In the genomic region with DNA sequence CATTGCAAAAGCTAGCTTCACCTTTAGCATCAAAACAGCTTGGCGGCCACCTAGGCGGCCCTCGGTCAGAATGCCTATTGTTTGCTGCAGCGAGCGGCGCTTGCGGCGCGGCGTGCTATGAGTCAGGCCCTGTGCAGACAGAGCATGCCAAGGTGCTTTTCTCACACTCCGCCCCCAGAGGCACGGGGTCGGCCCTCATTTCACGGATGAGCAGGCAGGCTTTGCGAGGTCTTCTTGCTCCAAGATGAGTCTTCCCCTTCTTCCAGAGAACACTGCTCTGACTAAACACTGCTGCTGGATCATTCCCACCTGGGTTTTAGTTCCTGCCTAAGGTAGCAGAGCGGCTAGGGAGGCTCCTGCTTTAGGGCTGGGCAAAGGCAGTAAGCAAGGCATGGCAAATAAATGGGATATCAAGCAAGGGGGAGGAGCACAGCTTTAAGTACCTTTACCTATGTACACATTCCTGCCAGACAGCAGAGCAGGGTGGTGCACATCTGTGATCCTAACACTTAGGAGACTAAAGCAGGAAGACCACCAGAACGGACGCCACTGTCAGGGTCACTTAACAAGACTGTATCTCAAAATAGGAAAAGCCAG, we compare ENCODE assay signal across 8 mouse cellular contexts. TPM values are rescaled to one million over a fixed set of nuclear protein-coding genes. Genes with fewer than 3 reads are reported as not detected.
DNase-seq lines count a peak whose midpoint lies in the region; ATAC-seq and TF ChIP-seq lines count a peak whose summit lies in the region.

No protein-coding gene starts in this region.

- peak; percentile 28; the same call in 1 of the 2 replicates for TF ChIP-seq POLR2A in embryonic fibroblast, embryonic 13.5 days (IDR thresholded peaks at IDR 0.05; ENCODE audit: low read depth, low read length)

- no peak for DNase-seq in frontal cortex, postnatal 25 days (ENCODE audit: low spot score in 2 of 2)
- DNase-seq in adrenal gland, postnatal 25 days, result peak; percentile 55
- peak; percentile 60 for DNase-seq in kidney, adult 11 months
- no peak for DNase-seq in T-cell, adult 2 months (ENCODE audit: low spot score)

- ATAC-seq in frontal cortex, adult (ENCODE audit: low TSS enrichment), result peak; percentile 50; the same call in 1 of the 2 replicates
- no peak for ATAC-seq in lung, embryonic 15.5 days (ENCODE audit: borderline replicate concordance, extremely low read depth, low FRiP score, low TSS enrichment)
- ATAC-seq in stomach, embryonic 16.5 days (ENCODE audit: insufficient read depth, low FRiP score), result peak; percentile 67; the same call in 1 of the 2 replicates

- no peak overlapping the region for H3K9ac ChIP-seq in lung, embryonic 15.5 days
- peak overlapping the region; percentile 33 for H3K9ac ChIP-seq in stomach, embryonic 16.5 days (ENCODE audit: low read length)

- no peaks in the 10 kb centered on the region for H3K36me3 ChIP-seq in lung, embryonic 15.5 days
- no peaks in the 10 kb centered on the region for H3K36me3 ChIP-seq in stomach, embryonic 16.5 days (ENCODE audit: control insufficient read depth, insufficient read depth, low read length)

- peaks cover 4% of the 10 kb centered on the region; the same call in 1 of the 2 replicates for H3K4me1 ChIP-seq in embryonic fibroblast, embryonic 13.5 days (ENCODE audit: control insufficient read depth, insufficient read depth, low read length)
- H3K4me1 ChIP-seq in lung, embryonic 15.5 days, result peaks cover 20% of the 10 kb centered on the region
- peaks cover 15% of the 10 kb centered on the region for H3K4me1 ChIP-seq in stomach, embryonic 16.5 days (ENCODE audit: control insufficient read depth, insufficient read depth, low read length)

- H3K9me3 ChIP-seq in lung, embryonic 15.5 days, result no peaks in the 10 kb centered on the region
- H3K9me3 ChIP-seq in stomach, embryonic 16.5 days (replicated peaks; ENCODE audit: control insufficient read depth, low read length), result no peaks in the 10 kb centered on the region

- no peak overlapping the region for H3K27ac ChIP-seq in embryonic fibroblast, embryonic 13.5 days (ENCODE audit: insufficient read depth, low read length)
- H3K27ac ChIP-seq in lung, embryonic 15.5 days, result no peak overlapping the region
- peak overlapping the region; percentile 45; the same call in 1 of the 2 replicates for H3K27ac ChIP-seq in stomach, embryonic 16.5 days (ENCODE audit: low read length)

- peak overlapping the region; percentile 46 for H3K4me2 ChIP-seq in lung, embryonic 15.5 days
- peak overlapping the region; percentile 42 for H3K4me2 ChIP-seq in stomach, embryonic 16.5 days (ENCODE audit: low read depth, low read length)

- TF ChIP-seq CTCF in embryonic fibroblast, embryonic 13.5 days (IDR thresholded peaks at IDR 0.05; ENCODE audit: borderline replicate concordance, insufficient read depth, low read length), result no peak

- H3K27me3 ChIP-seq in lung, embryonic 15.5 days, result no peaks in the 10 kb centered on the region
- no peaks in the 10 kb centered on the region for H3K27me3 ChIP-seq in stomach, embryonic 16.5 days (ENCODE audit: control insufficient read depth, insufficient read depth, low read length)

- no peak overlapping the region for H3K4me3 ChIP-seq in embryonic fibroblast, embryonic 13.5 days (ENCODE audit: insufficient read depth, low read length)
- H3K4me3 ChIP-seq in lung, embryonic 15.5 days, result peak overlapping the region; percentile 6; the same call in 1 of the 2 replicates
- peak overlapping the region; percentile 15; the same call in 1 of the 2 replicates for H3K4me3 ChIP-seq in stomach, embryonic 16.5 days (replicated peaks; ENCODE audit: low read length)

- WGBS in lung, embryonic 15.5 days, result 8% methylated on average over 18 of the region's 18 CpGs
- 8% methylated on average over 18 of the region's 18 CpGs for WGBS in stomach, embryonic 16.5 days

RNA-seq across cellular contexts. Expression of a gene that starts 5.7 kb away (rescaled TPM):
- 126 and 145 TPM in 2 replicates for total RNA-seq in adrenal gland, postnatal 25 days (2021)
- 164 TPM in 2 replicates for polyA plus RNA-seq in embryonic fibroblast, embryonic 13.5 days (2011; ENCODE audit: insufficient read length, low read depth, missing spikeins)
- polyA plus RNA-seq in lung, embryonic 15.5 days (2015; fragmentation: Nextera tagmentation; extraction: Ambion mirVana), result 20.7 and 22.5 TPM in 2 replicates
- 10.6 and 11.5 TPM in 2 replicates for polyA plus RNA-seq in stomach, embryonic 16.5 days (2015; fragmentation: Nextera tagmentation; extraction: Ambion mirVana)

RNA-seq across cellular contexts. Expression of a gene that starts 37.3 kb away (rescaled TPM):
- 0.18 TPM in 1 of 2 replicates, not detected in the other for total RNA-seq in adrenal gland, postnatal 25 days (2021)
- polyA plus RNA-seq in embryonic fibroblast, embryonic 13.5 days (2011; ENCODE audit: insufficient read length, low read depth, missing spikeins), result not detected in 2 replicates
- polyA plus RNA-seq in lung, embryonic 15.5 days (2015; fragmentation: Nextera tagmentation; extraction: Ambion mirVana), result not detected in 2 replicates
- polyA plus RNA-seq in stomach, embryonic 16.5 days (2015; fragmentation: Nextera tagmentation; extraction: Ambion mirVana), result 0.34 and 0.49 TPM in 2 replicates

Comparison
In these comparisons a context has a peak if more than half of its experiments do, and no peak if none do; other contexts are left out.
1. DNase-seq: peak in adrenal gland, postnatal 25 days (single experiment) and kidney, adult 11 months (single experiment); none in frontal cortex, postnatal 25 days (0 of 2) and T-cell, adult 2 months (single experiment).